Mouse (Mus musculus) limb, embryonic 14.5 days (tissue): Measurements from ENCODE around the gene Gba2. TPM values are rescaled to one million over a fixed set of nuclear protein-coding genes. Genes with fewer than 3 reads are reported as not detected.
A peak's percentile ranks its signal among the peaks of the same experiment; 100 is the strongest.
"Not testable (repeated sequence)": the region's sequence is repeated elsewhere in the genome, so short reads cannot be mapped to it uniquely, and the experiment has no call there.

Source experiments
- ATAC-seq: fragments of 200-750 bp; cut with Nextera tagmentation; 2 replicates; pipeline ENCODE4 v1.8.0; 2017; ENCODE audit warnings: low read depth, moderate number of reproducible peaks, moderate TSS enrichment; ENCODE audit not compliant: low FRiP score
- DNase-seq: peaks from one replicate; pipeline ENCODE4 v3.0.0-alpha.2; 2015; ENCODE audit warnings: low spot score
- H3K27ac ChIP-seq: fragments of 300-500 bp; sonication (generic); replicated peaks from 2 replicates; pipeline ENCODE4 v1.5.1; 2014; ENCODE audit warnings: low read depth, mild to moderate bottlenecking, low read length, moderate library complexity, mixed read lengths
- H3K27me3 ChIP-seq: fragments of 300-500 bp; sonication (generic); 2 replicates; pipeline ENCODE4 v1.6.1; 2014; ENCODE audit warnings: low read length, mixed read lengths; ENCODE audit not compliant: control insufficient read depth, insufficient read depth
- H3K36me3 ChIP-seq: fragments of 300-500 bp; sonication (generic); 2 replicates; pipeline ENCODE4 v1.6.1; 2014; ENCODE audit warnings: mild to moderate bottlenecking, low read length, moderate library complexity, mixed read lengths; ENCODE audit not compliant: control insufficient read depth, insufficient read depth
- H3K4me1 ChIP-seq: fragments of 300-500 bp; sonication (generic); 2 replicates; pipeline ENCODE4 v1.6.1; 2014; ENCODE audit warnings: antibody characterized with exemption, low read length, mixed read lengths; ENCODE audit not compliant: control insufficient read depth, insufficient read depth
- H3K4me2 ChIP-seq: fragments of 300-500 bp; sonication (generic); replicated peaks from 2 replicates; pipeline ENCODE4 v1.6.1; 2014; ENCODE audit warnings: low read depth, mild to moderate bottlenecking, low read length, moderate library complexity; ENCODE audit not compliant: severe bottlenecking
- H3K4me3 ChIP-seq: fragments of 300-500 bp; sonication (generic); replicated peaks from 2 replicates; pipeline ENCODE4 v1.5.1; 2014; ENCODE audit warnings: low read length
- H3K9ac ChIP-seq: fragments of 300-500 bp; sonication (generic); 2 replicates; pipeline ENCODE4 v1.6.1; 2014; ENCODE audit warnings: mild to moderate bottlenecking, low read depth, low read length, moderate library complexity; ENCODE audit not compliant: severe bottlenecking
- H3K9me3 ChIP-seq: fragments of 300-500 bp; sonication (generic); 2 replicates; pipeline ENCODE4 v1.6.1; 2016; ENCODE audit warnings: low read length; ENCODE audit not compliant: control insufficient read depth
- POLR2A ChIP-seq: fragments of 200-500 bp; IDR thresholded peaks from 2 replicates; pipeline ENCODE4 v1.8.0; 2012; ENCODE audit warnings: inconsistent platforms, mild to moderate bottlenecking, moderate library complexity, borderline replicate concordance; ENCODE audit not compliant: insufficient read depth, insufficient read length; ENCODE audit errors: extremely low read depth
- WGBS: fragments of 180-500 bp; shearing (Covaris S2); extraction: QIAGEN DNeasy Blood & Tissue Kit; methylation state at CpG from one replicate; pipeline ENCODE4 v1.1.7; 2014; 5-methylcytosine and 5-hydroxymethylcytosine counted together
- polyA plus RNA-seq, 2 experiments: library from polyadenylated mRNA; depleted of rRNA in 1 of 2; stranded (reverse) in 1 of 2; unstranded in 1 of 2; fragments of >200 nt; fragmentation: Nextera tagmentation in 1 of 2; extraction: Ambion mirVana in 1 of 2; gene quantifications; 2 replicates each; pipeline versions ENCODE4 v1.2.1 to v1.2.3; 2012 to 2014

Gba2 gene
- polyA plus RNA-seq, 2 experiments: 18.4 to 39.8 TPM

GRCm38 (mm10) chr4:43558631-43559356 lies 19.9 kb downstream of the Gba2 start:
- DNase-seq (peak; percentile 26), ATAC-seq (no peak)
- 21% methylated on average over 13 of the region's 13 CpGs for WGBS
- H3K9me3 ChIP-seq: no peaks in the 10 kb centered on the region
- H3K4me2 ChIP-seq: peak overlapping the region; percentile 38
- no peak for TF ChIP-seq POLR2A
- H3K9ac ChIP-seq: peak overlapping the region; percentile 9
- H3K27ac ChIP-seq: peak overlapping the region; percentile 6
- peak overlapping the region; percentile 10 for H3K4me3 ChIP-seq
- no peaks in the 10 kb centered on the region for H3K27me3 ChIP-seq
- peaks cover 44% of the 10 kb centered on the region for H3K4me1 ChIP-seq
- H3K36me3 ChIP-seq: peaks cover 43% of the 10 kb centered on the region

DNA sequence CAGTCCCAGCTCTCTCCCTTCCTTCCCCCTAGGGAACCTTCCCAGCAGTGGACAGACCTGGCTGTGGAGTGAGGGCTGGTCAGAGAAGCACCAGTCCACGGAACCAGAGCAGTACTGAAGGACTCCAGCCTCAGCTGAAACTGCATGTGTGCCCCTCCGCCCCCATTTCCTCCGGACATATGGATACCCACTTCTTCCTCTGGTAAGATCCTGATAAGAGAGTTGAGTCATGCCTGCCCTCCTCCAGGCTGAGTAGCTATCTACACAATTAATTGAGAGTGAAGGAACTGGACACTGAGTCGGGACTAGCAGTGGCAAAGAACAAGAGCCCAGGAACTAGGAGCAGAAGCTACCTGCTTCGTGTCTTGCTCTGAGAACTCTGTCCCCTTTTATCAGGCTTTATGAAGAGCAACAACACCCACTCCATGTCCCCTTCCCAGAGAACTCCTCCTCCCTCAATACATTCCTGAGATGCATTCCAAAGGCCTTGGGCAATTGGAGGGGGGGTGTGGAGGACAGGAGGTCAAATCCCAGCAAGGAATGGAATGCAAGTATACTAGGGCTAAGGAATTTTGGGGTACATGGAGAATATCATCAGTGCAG lies 20.5 kb downstream of the Gba2 start:
- ATAC-seq (no peak), DNase-seq (peak; percentile 15)
- TF ChIP-seq POLR2A: no peak
- Histone ChIP-seq H3K9ac (peak overlapping the region; percentile 40), H3K4me1 (peaks cover 37% of the 10 kb centered on the region), H3K27me3 (no peaks in the 10 kb centered on the region), H3K36me3 (peaks cover 48% of the 10 kb centered on the region), H3K9me3 (no peaks in the 10 kb centered on the region; the same call in 1 of the 2 replicates), H3K4me2 (peak overlapping the region; percentile 38), H3K27ac (peak overlapping the region; percentile 6), H3K4me3 (peak overlapping the region; percentile 10)
- WGBS: 46% methylated on average over 5 of the region's 5 CpGs

DNA sequence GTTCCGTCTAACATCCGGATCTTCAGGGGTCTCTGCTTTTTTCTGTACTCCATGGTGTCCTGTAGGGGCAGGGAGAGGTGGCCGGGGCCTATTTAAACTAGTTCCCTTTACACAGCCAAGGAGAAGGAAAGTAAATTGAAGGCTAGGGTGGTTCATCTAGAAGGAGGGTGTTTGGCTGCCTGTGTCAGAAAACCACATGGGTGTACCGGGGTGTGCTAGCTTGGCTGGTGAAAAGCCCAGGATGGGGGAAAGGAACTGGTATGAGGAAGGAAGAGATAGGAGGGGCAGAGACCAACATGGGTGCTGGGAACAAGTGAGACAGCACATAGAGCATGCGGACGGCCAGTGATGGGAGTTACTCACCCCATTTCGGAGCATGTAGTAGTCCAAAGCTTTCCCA lies 22.7 kb downstream of the Gba2 start:
- 96% methylated on average over 7 of the region's 7 CpGs for WGBS
- Histone ChIP-seq H3K9me3 (no peaks in the 10 kb centered on the region; the same call in 1 of the 2 replicates), H3K4me2 (no peak overlapping the region), H3K4me1 (peaks cover 32% of the 10 kb centered on the region), H3K4me3 (no peak overlapping the region), H3K36me3 (peaks cover 70% of the 10 kb centered on the region), H3K27me3 (no peaks in the 10 kb centered on the region), H3K9ac (no peak overlapping the region), H3K27ac (no peak overlapping the region)
- no peak for DNase-seq
- TF ChIP-seq POLR2A: no peak
- ATAC-seq: no peak

- DNase-seq (no peak), ATAC-seq (no peak)
- no peak overlapping the region for H3K4me2 ChIP-seq
- TF ChIP-seq POLR2A: no peak
- no peaks in the 10 kb centered on the region; the same call in 1 of the 2 replicates for H3K9me3 ChIP-seq
- no peaks in the 10 kb centered on the region for H3K27me3 ChIP-seq
- no peak overlapping the region for H3K4me3 ChIP-seq
- H3K36me3 ChIP-seq: peaks cover 87% of the 10 kb centered on the region
- H3K27ac ChIP-seq: no peak overlapping the region
- H3K9ac ChIP-seq: no peak overlapping the region
- H3K4me1 ChIP-seq: peaks cover 13% of the 10 kb centered on the region; the same call in 1 of the 2 replicates
Measured at GRCm38 (mm10) chr4:43553891-43554290, 24.8 kb downstream of the Gba2 start.

DNA sequence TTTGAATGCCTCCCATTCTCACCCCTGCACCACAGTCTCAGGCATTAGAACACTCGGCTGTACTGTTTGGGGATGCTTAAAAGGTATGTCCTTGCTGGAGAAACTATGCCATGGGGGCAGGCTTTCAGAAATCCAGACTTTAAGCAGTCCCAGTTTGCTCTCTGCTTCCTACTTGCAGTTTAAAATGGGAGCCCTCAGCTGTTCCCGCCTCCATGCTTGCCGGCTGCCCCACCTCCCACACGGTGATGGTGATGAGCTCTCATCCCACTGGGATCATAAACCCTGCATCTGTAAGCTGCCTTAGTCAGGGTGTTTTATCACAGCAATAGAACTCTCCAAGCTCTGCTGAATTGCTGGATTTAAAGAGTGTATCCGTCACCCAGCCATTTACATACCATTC lies 26.2 kb downstream of the Gba2 start:
- 87% methylated on average over 5 of the region's 5 CpGs for WGBS
- Histone ChIP-seq H3K9me3 (no peaks in the 10 kb centered on the region; the same call in 1 of the 2 replicates), H3K4me1 (no peaks in the 10 kb centered on the region), H3K27ac (no peak overlapping the region), H3K36me3 (peaks cover 100% of the 10 kb centered on the region), H3K4me2 (no peak overlapping the region), H3K27me3 (no peaks in the 10 kb centered on the region), H3K9ac (no peak overlapping the region), H3K4me3 (no peak overlapping the region)
- DNase-seq: no peak
- no peak for ATAC-seq
- TF ChIP-seq POLR2A: no peak

DNA sequence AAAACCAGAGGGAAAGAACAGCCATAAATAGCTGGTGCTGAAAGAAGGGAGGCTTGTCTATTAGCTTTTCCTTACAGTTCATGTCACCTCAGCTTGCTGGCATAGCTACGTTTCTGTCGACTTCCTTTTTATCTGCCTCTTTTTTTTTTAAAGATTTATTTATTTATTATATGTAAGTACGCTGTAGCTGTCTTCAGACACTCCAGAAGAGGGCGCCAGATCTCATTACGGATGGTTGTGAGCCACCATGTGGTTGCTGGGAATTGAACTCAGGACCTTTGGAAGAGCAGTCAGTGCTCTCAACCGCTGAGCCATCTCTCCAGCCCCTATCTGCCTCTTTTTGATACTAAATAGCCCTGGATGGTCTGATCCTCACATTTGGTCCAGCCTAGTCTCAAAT lies 26.8 kb downstream of the Gba2 start:
- not testable (repeated sequence) for H3K9me3 ChIP-seq, DNase-seq, H3K9ac ChIP-seq, ATAC-seq, H3K27me3 ChIP-seq, H3K4me2 ChIP-seq, H3K4me1 ChIP-seq, H3K4me3 ChIP-seq, H3K27ac ChIP-seq
- 88% methylated on average over 6 of the region's 6 CpGs for whole genome bisulfite sequencing
- peaks cover 100% of the 10 kb centered on the region for H3K36me3 ChIP-seq
